Comparison of ENCODE assay signal across 8 mouse cellular contexts in the genomic region with DNA sequence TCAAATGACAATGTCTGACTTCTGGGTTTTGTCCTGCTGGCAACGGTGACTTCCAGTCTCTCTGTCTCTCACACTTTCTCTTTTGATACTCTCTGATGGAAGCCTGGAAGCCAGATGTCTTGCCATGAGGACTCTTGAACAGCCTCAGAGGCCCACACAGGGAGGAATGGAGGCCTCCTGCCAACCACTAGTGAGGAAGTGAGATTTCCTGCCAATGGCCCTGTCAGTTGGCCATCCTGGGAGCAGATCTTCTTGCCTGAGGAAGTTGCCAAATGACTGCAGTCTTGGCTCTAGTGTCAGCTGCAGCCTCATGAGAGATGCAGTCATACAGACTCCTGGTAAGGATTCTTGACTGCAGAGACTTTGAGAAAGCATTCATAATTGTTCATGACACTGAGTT.
DNase-seq lines count a peak whose midpoint lies in the region; ATAC-seq lines count a peak whose summit lies in the region.

No protein-coding gene starts in this region.

- no peak overlapping the region for H3K4me3 ChIP-seq in kidney, embryonic 14.5 days (ENCODE audit: low read length)
- H3K4me3 ChIP-seq in midbrain, embryonic 16.5 days (ENCODE audit: low read depth, low read length), result no peak overlapping the region

- no peak for ATAC-seq in kidney, embryonic 14.5 days (ENCODE audit: low FRiP score, low TSS enrichment)
- no peak for ATAC-seq in midbrain, embryonic 16.5 days

- no peak overlapping the region for H3K27ac ChIP-seq in kidney, embryonic 14.5 days (ENCODE audit: low read depth, low read length)
- H3K27ac ChIP-seq in midbrain, embryonic 16.5 days (ENCODE audit: low read length), result no peak overlapping the region

- WGBS in kidney, embryonic 14.5 days, result 83% methylated on average over 1 of the region's 1 CpGs
- WGBS in midbrain, embryonic 16.5 days, result 85% methylated on average over 1 of the region's 1 CpGs

- H3K4me2 ChIP-seq in kidney, embryonic 14.5 days (replicated peaks; ENCODE audit: low read depth, low read length), result no peak overlapping the region
- H3K4me2 ChIP-seq in midbrain, embryonic 16.5 days (ENCODE audit: low read length), result no peak overlapping the region

- no peaks in the 10 kb centered on the region for H3K9me3 ChIP-seq in kidney, embryonic 14.5 days (ENCODE audit: control insufficient read depth, low read length)
- no peaks in the 10 kb centered on the region for H3K9me3 ChIP-seq in midbrain, embryonic 16.5 days (replicated peaks; ENCODE audit: control insufficient read depth, low read length, poor library complexity, severe bottlenecking)

- H3K4me1 ChIP-seq in kidney, embryonic 14.5 days (ENCODE audit: control insufficient read depth, insufficient read depth, low read length), result no peaks in the 10 kb centered on the region
- H3K4me1 ChIP-seq in midbrain, embryonic 16.5 days (ENCODE audit: control insufficient read depth, insufficient read depth, low read length), result no peaks in the 10 kb centered on the region

- no peaks in the 10 kb centered on the region for H3K36me3 ChIP-seq in kidney, embryonic 14.5 days (ENCODE audit: control insufficient read depth, insufficient read depth, low read length)
- no peaks in the 10 kb centered on the region for H3K36me3 ChIP-seq in midbrain, embryonic 16.5 days (ENCODE audit: control insufficient read depth, insufficient read depth, low read length)

- DNase-seq in kidney, adult 11 months, result peak; percentile 5
- DNase-seq in Muller cell, postnatal 12 days (ENCODE audit: inconsistent ontology term), result peak; percentile 87
- peak; percentile 53 for DNase-seq in cerebellum, adult 11-12 months
- peak; percentile 83 for DNase-seq in heart, adult 9 months (ENCODE audit: low spot score in 2 of 2)
- DNase-seq in lung, postnatal 4 days, result peak; percentile 57 to 84
- no peak for DNase-seq in T-cell, adult 2 months (ENCODE audit: low spot score)

- H3K9ac ChIP-seq in kidney, embryonic 14.5 days (ENCODE audit: low read depth, low read length), result no peak overlapping the region
- H3K9ac ChIP-seq in midbrain, embryonic 16.5 days (ENCODE audit: low read depth, low read length), result no peak overlapping the region

- no peaks in the 10 kb centered on the region for H3K27me3 ChIP-seq in kidney, embryonic 14.5 days (ENCODE audit: control insufficient read depth, insufficient read depth, low read length)
- no peaks in the 10 kb centered on the region for H3K27me3 ChIP-seq in midbrain, embryonic 16.5 days (ENCODE audit: control insufficient read depth, insufficient read depth, low read depth, low read length)
